ENCODE assay signal across 12 mouse cellular contexts in the genomic region with DNA sequence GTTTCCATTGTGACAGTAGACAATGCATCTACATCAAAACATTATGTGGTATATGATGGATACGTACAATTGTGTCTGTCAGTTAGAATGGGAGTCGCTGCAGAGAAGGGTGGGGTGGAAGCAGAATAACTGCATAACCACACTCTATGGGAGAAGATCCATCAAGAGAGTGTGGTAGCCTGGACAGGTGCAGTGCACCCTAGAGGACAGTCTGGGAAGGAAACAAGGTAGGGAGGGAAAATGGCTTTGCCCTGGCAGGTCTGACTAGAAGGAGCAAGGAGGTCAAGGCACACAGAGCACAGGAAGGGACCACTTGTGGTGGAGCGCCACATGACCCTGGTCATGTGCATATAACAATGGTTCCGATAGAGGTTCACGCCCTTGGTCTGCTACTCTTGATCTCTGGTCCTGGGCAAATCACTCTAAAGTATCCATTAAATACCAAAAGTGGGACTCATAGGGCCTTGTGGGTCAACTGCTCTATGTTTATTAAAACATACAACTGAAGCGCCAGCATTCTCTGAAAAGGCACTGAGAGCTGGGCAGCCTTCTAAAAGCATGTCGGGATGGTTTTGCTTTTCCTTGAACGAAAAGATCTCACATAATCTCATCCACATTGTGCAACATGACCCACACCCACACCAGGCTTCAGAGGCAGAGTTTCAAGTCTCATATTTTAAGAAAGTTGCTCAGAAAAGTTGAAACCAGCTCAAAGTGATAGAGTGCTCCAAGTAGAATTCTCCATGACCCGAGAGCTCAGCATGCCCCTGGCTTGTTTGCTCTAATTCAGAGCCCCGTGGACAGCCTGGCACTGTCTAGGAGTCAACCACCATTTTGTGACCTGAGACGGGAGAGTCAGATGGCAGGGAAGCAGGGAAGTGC.
DNase-seq lines count a peak whose midpoint lies in the region; ATAC-seq lines count a peak whose summit lies in the region.
"Had no signal": no experiment of that assay in that cellular context is flagged by ENCODE, and none has a peak within 500 bp of the region (broad histone marks: within the 10 kb centered on the region; RNA-seq: fewer than 3 reads in every experiment).

No protein-coding gene starts in this region.

- H3K36me3 ChIP-seq in forebrain, embryonic 15.5 days: no peaks in the 10 kb centered on the region
- peaks cover 10% of the 10 kb centered on the region for H3K36me3 ChIP-seq in forebrain, embryonic 10.5 days (replicated peaks)
- H3K36me3 ChIP-seq in kidney, embryonic 16.5 days (ENCODE audit: insufficient read depth, low read length): no peaks in the 10 kb centered on the region
- no peaks in the 10 kb centered on the region for H3K36me3 ChIP-seq in liver, embryonic 16.5 days (ENCODE audit: control insufficient read depth, insufficient read depth)

- peak overlapping the region; percentile 64; the same call in 1 of the 2 replicates for H3K27ac ChIP-seq in forebrain, embryonic 15.5 days (replicated peaks)
- H3K27ac ChIP-seq in forebrain, embryonic 10.5 days: no peak overlapping the region
- peak overlapping the region; percentile 20; the same call in 1 of the 2 replicates for H3K27ac ChIP-seq in kidney, embryonic 16.5 days (ENCODE audit: low read length)
- H3K27ac ChIP-seq in brown adipose tissue, adult 24 weeks (replicated peaks; ENCODE audit: low read depth, low read length): peak overlapping the region; percentile 36
- no peak overlapping the region for H3K27ac ChIP-seq in liver, embryonic 16.5 days (ENCODE audit: low read length)

- ATAC-seq in forebrain, embryonic 15.5 days (replicated peaks): no peak
- ATAC-seq in kidney, embryonic 16.5 days (ENCODE audit: low FRiP score, low TSS enrichment): no peak
- ATAC-seq in liver, embryonic 16.5 days (ENCODE audit: low read depth): peak; percentile 28; the same call in 1 of the 2 replicates
- ATAC-seq: activated CD4-positive, CD25-positive, alpha-beta regulatory T cell, adult 4 months had no signal

- DNase-seq in forebrain, embryonic 10.5 days (ENCODE audit: extremely low spot score, low spot score): no peak
- DNase-seq in kidney, adult 9 months: no peak
- no peak for DNase-seq in urinary bladder, adult 2 months (ENCODE audit: low spot score)
- DNase-seq in frontal cortex, postnatal 14 days (ENCODE audit: low spot score in 2 of 2): no peak
- DNase-seq: B cell, adult 2 months; kidney, adult 2 months; midbrain, embryonic 14.5 days had no signal

- H3K27me3 ChIP-seq in forebrain, embryonic 15.5 days: no peaks in the 10 kb centered on the region
- H3K27me3 ChIP-seq in forebrain, embryonic 10.5 days (ENCODE audit: poor library complexity, severe bottlenecking): no peaks in the 10 kb centered on the region
- H3K27me3 ChIP-seq in kidney, embryonic 16.5 days (ENCODE audit: insufficient read depth, low read length): no peaks in the 10 kb centered on the region
- no peaks in the 10 kb centered on the region for H3K27me3 ChIP-seq in liver, embryonic 16.5 days (ENCODE audit: control insufficient read depth, insufficient read depth, low read depth, low read length)

- peaks cover 58% of the 10 kb centered on the region for H3K4me1 ChIP-seq in forebrain, embryonic 15.5 days
- peaks cover 44% of the 10 kb centered on the region for H3K4me1 ChIP-seq in forebrain, embryonic 10.5 days
- H3K4me1 ChIP-seq in kidney, embryonic 16.5 days (ENCODE audit: insufficient read depth, low read length): peaks cover 60% of the 10 kb centered on the region
- peaks cover 21% of the 10 kb centered on the region for H3K4me1 ChIP-seq in brown adipose tissue, adult 24 weeks (ENCODE audit: control insufficient read depth, insufficient read depth, insufficient read length, low read length)
- H3K4me1 ChIP-seq in liver, embryonic 16.5 days (ENCODE audit: control insufficient read depth, low read depth, low read length): no peaks in the 10 kb centered on the region

- no peaks in the 10 kb centered on the region for H3K9me3 ChIP-seq in forebrain, embryonic 15.5 days
- no peaks in the 10 kb centered on the region for H3K9me3 ChIP-seq in forebrain, embryonic 10.5 days
- no peaks in the 10 kb centered on the region for H3K9me3 ChIP-seq in kidney, embryonic 16.5 days (ENCODE audit: low read length)
- H3K9me3 ChIP-seq in liver, embryonic 16.5 days (replicated peaks; ENCODE audit: control insufficient read depth, low read length): no peaks in the 10 kb centered on the region

- H3K9ac ChIP-seq in forebrain, embryonic 15.5 days (replicated peaks): no peak overlapping the region; the same call in 1 of the 2 replicates
- H3K9ac ChIP-seq in kidney, embryonic 16.5 days (replicated peaks; ENCODE audit: low read length): no peak overlapping the region
- no peak overlapping the region for H3K9ac ChIP-seq in liver, embryonic 16.5 days (ENCODE audit: low read depth, low read length)

- WGBS in forebrain, embryonic 15.5 days: 92% methylated on average over 11 of the region's 11 CpGs
- WGBS in forebrain, embryonic 10.5 days: 96% methylated on average over 11 of the region's 11 CpGs
- 79% methylated on average over 11 of the region's 11 CpGs for WGBS in kidney, embryonic 16.5 days
- 80% methylated on average over 11 of the region's 11 CpGs for WGBS in liver, embryonic 16.5 days (ENCODE audit: insufficient replicate concordance)

- H3K4me3 ChIP-seq in forebrain, embryonic 15.5 days: no peak overlapping the region
- H3K4me3 ChIP-seq in forebrain, embryonic 10.5 days: no peak overlapping the region
- no peak overlapping the region for H3K4me3 ChIP-seq in kidney, embryonic 16.5 days (ENCODE audit: low read length)
- H3K4me3 ChIP-seq in brown adipose tissue, adult 24 weeks (ENCODE audit: insufficient read depth, low read depth, low read length): no peak overlapping the region
- no peak overlapping the region for H3K4me3 ChIP-seq in liver, embryonic 16.5 days (ENCODE audit: low read depth, low read length)

- H3K4me2 ChIP-seq in forebrain, embryonic 15.5 days (replicated peaks): no peak overlapping the region
- H3K4me2 ChIP-seq in kidney, embryonic 16.5 days (replicated peaks; ENCODE audit: low read depth, low read length): no peak overlapping the region
- no peak overlapping the region for H3K4me2 ChIP-seq in liver, embryonic 16.5 days (ENCODE audit: low read depth, low read length)

Comparison
In these comparisons a context has a peak if more than half of its experiments do, and no peak if none do; other contexts are left out.
1. H3K27ac ChIP-seq: peak in forebrain, embryonic 15.5 days (single experiment), kidney, embryonic 16.5 days (single experiment) and brown adipose tissue, adult 24 weeks (single experiment); none in forebrain, embryonic 10.5 days (single experiment) and liver, embryonic 16.5 days (single experiment).